Mouse (Mus musculus): Measurements from ENCODE around the gene Traf1. TPM values are rescaled to one million over a fixed set of nuclear protein-coding genes. Genes with fewer than 3 reads are reported as not detected.

Traf1 gene
- polyA plus RNA-seq, 1 experiment from 2014 or later, result 2.0 TPM

Other genes with a start within 250 kb of the Traf1 start
- 106 and 108 TPM in 2 replicates for gene Gapvd1, start 206.5 kb downstream of the Traf1 start, polyA plus RNA-seq (2015; fragmentation: Nextera tagmentation; extraction: Ambion mirVana)
- 436 and 443 TPM in 2 replicates for gene Hspa5, start 189.8 kb downstream of the Traf1 start, polyA plus RNA-seq (2015; fragmentation: Nextera tagmentation; extraction: Ambion mirVana)
- 24.8 and 27.3 TPM in 2 replicates for gene Rabepk, start 161.9 kb downstream of the Traf1 start, polyA plus RNA-seq (2015; fragmentation: Nextera tagmentation; extraction: Ambion mirVana)
- 96.8 and 97.6 TPM in 2 replicates for gene Fbxw2, start 135.5 kb downstream of the Traf1 start, polyA plus RNA-seq (2015; fragmentation: Nextera tagmentation; extraction: Ambion mirVana)
- gene Gm34653, start 128.8 kb downstream of the Traf1 start, polyA plus RNA-seq (2015; fragmentation: Nextera tagmentation; extraction: Ambion mirVana), result not detected in 2 replicates
- 0.32 and 0.39 TPM in 2 replicates for gene Cutal, start 87.4 kb downstream of the Traf1 start, polyA plus RNA-seq (2015; fragmentation: Nextera tagmentation; extraction: Ambion mirVana)
- gene Psmd5, start 86.8 kb downstream of the Traf1 start, polyA plus RNA-seq (2015; fragmentation: Nextera tagmentation; extraction: Ambion mirVana), result 97.3 and 97.9 TPM in 2 replicates
- gene Phf19, start 47.7 kb downstream of the Traf1 start, polyA plus RNA-seq (2015; fragmentation: Nextera tagmentation; extraction: Ambion mirVana), result 2.1 and 2.3 TPM in 2 replicates
- gene Hc, start 99.7 kb upstream of the Traf1 start, polyA plus RNA-seq (2015; fragmentation: Nextera tagmentation; extraction: Ambion mirVana), result 0.37 and 0.84 TPM in 2 replicates
- gene AI182371, start 139.8 kb upstream of the Traf1 start, polyA plus RNA-seq (2015; fragmentation: Nextera tagmentation; extraction: Ambion mirVana), result 0.26 and 0.34 TPM in 2 replicates
- 9.3 and 12.1 TPM in 2 replicates for gene Cntrl, start 147.7 kb upstream of the Traf1 start, polyA plus RNA-seq (2015; fragmentation: Nextera tagmentation; extraction: Ambion mirVana)
- 407 and 436 TPM in 2 replicates for gene Rab14, start 239.3 kb upstream of the Traf1 start, polyA plus RNA-seq (2015; fragmentation: Nextera tagmentation; extraction: Ambion mirVana)